Mouse (Mus musculus) lung, postnatal 10 days (tissue): ENCODE measurements at regions not wholly inside any gene's neighbourhood (a gene's known extent, or its start where the extent isn't known, plus 50 kb on each side); places are given as distances from the start of the nearest gene placed in this dataset.

Source experiments
- DNase-seq: peaks from one replicate; pipeline ENCODE4 v3.0.0; 2021

GRCm38 (mm10) chrX:5765702-5766101 is 96.8 kb downstream of the Btbd35f7 start:
- DNase-seq: no peak

DNA sequence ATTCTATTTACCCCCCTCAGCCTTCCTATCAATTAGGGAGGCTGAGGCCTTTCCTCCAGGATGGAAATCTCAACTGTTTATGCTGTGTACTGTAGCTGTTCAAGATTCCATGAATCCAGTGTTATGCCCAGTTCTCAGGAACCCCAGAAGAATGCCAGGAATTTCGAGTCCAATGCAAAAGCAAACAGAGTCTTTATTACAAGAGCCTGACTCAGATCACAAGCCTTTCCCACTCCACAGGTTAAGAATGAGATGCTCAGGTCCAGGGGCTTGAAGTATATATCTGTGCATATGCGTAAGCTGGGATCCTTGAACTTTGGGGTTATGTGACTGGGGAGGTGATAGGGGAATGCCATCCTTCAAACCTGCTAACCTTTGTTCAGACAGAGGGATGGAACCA is 129.6 kb downstream of the Btbd35f7 start:
- DNase-seq: peak; percentile 1

GRCm38 (mm10) chrX:5798902-5799301 is 130.0 kb downstream of the Btbd35f7 start:
- peak; percentile 1 for DNase-seq

GRCm38 (mm10) chrX:5803181-5803580 is 134.3 kb downstream of the Btbd35f7 start:
- no peak for DNase-seq
